Mouse (Mus musculus) megakaryocyte, embryonic 14.5 days (primary cell): ENCODE data around the gene Pigg.

Experiments
- FLI1 ChIP-seq: IDR thresholded peaks from 2 replicates; pipeline ENCODE4 v1.6.1; 2012; ENCODE audit warnings: low read length, inconsistent platforms, mixed read lengths
- GATA1 ChIP-seq: IDR thresholded peaks from 3 replicates; pipeline ENCODE4 v1.6.1; 2012; ENCODE audit warnings: mixed read lengths, low read length, inconsistent platforms, borderline replicate concordance

DNA sequence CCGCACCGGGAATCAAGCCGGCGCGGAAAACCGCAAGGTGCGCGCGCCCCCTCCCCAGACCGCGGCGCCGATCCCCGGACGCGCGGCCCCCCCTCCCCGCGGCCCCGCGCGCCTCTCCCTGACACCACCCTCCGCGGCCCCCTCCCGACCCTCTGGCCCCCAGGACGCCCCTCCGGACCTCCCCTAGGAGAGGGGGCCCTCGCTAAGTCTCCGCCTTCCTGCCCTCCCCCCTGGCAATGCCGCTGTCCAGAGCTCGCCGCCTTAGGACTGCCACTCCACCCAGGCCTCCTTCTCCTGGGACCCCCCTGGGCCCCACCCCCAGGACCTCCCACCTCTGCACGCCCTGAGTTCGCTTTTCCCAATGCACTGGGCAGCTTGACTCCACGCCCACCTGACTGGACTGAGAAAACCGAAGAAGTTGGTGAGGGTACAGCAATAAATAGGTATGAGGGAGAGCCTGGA, 55.5 kb downstream of the Pigg start, which contains the start of gene Gm42517:
- TF ChIP-seq GATA1 (no peak), FLI1 (no peak)
